Mouse (Mus musculus) midbrain, postnatal 0 days (tissue): ENCODE measurements around the gene Celf2. TPM values are rescaled to one million over a fixed set of nuclear protein-coding genes. Genes with fewer than 3 reads are reported as not detected.

Experiments
- ATAC-seq: fragments of 200-750 bp; cut with Nextera tagmentation; 2 replicates; pipeline ENCODE4 v1.8.0; 2017; ENCODE audit warnings: moderate number of reproducible peaks, mild to moderate bottlenecking, moderate TSS enrichment, moderate library complexity; ENCODE audit not compliant: low FRiP score
- DNase-seq: peaks from one replicate; pipeline ENCODE4 v3.0.0-alpha.2; 2015; ENCODE audit warnings: low spot score
- H3K27ac ChIP-seq: fragments of 300-500 bp; sonication (generic); 2 replicates; pipeline ENCODE4 v1.5.1; 2014; ENCODE audit warnings: low read depth, mild to moderate bottlenecking, low read length, mixed read lengths
- H3K27me3 ChIP-seq: fragments of 300-500 bp; sonication (generic); 2 replicates; pipeline ENCODE4 v1.6.1; 2014; ENCODE audit warnings: low read length, control low read depth, mixed read lengths; ENCODE audit not compliant: insufficient read depth
- H3K36me3 ChIP-seq: fragments of 300-500 bp; sonication (generic); 2 replicates; pipeline ENCODE4 v1.6.1; 2014; ENCODE audit warnings: low read length, control low read depth, mixed read lengths; ENCODE audit not compliant: insufficient read depth
- H3K4me1 ChIP-seq: fragments of 300-500 bp; sonication (generic); 2 replicates; pipeline ENCODE4 v1.6.1; 2014; ENCODE audit warnings: mild to moderate bottlenecking, control low read depth, antibody characterized with exemption, low read length, mixed read lengths; ENCODE audit not compliant: insufficient read depth
- H3K4me2 ChIP-seq: fragments of 300-500 bp; sonication (generic); 2 replicates; pipeline ENCODE4 v1.6.1; 2014; ENCODE audit warnings: low read depth, mild to moderate bottlenecking, low read length, mixed read lengths; ENCODE audit not compliant: poor library complexity, severe bottlenecking
- H3K4me3 ChIP-seq: fragments of 300-500 bp; sonication (generic); 2 replicates; pipeline ENCODE4 v1.5.1; 2014; ENCODE audit warnings: low read depth, mild to moderate bottlenecking, low read length, moderate library complexity
- H3K9ac ChIP-seq: fragments of 300-500 bp; sonication (generic); replicated peaks from 2 replicates; pipeline ENCODE4 v1.6.1; 2014; ENCODE audit warnings: mild to moderate bottlenecking, low read length, moderate library complexity, mixed read lengths; ENCODE audit not compliant: poor library complexity, severe bottlenecking
- H3K9me3 ChIP-seq: fragments of 300-500 bp; sonication (generic); 2 replicates; pipeline ENCODE4 v1.6.1; 2016; ENCODE audit warnings: low read length, control low read depth
- CTCF ChIP-seq: IDR thresholded peaks from 2 replicates; pipeline ENCODE4 v1.5.1; 2016; ENCODE audit warnings: antibody characterized with exemption, mild to moderate bottlenecking
- WGBS: fragments of 180-500 bp; shearing (Covaris S2); extraction: QIAGEN DNeasy Blood & Tissue Kit; methylation state at CpG from one replicate; pipeline ENCODE4 v1.1.7; 2014; 5-methylcytosine and 5-hydroxymethylcytosine counted together
- polyA plus RNA-seq: library from polyadenylated mRNA; unstranded; fragments of >200 nt; fragmentation: Nextera tagmentation; extraction: Ambion mirVana; gene quantifications from 2 replicates; pipeline ENCODE4 v1.2.1, GENCODE M21; 2015
- total RNA-seq: library from RNA; depleted of rRNA; stranded (reverse); fragments of >200 nt; gene quantifications from 2 replicates; pipeline ENCODE4 v1.2.3, GENCODE M21; 2014

Gene Celf2
- total and polyA plus RNA-seq, 2 experiments from 2014 or later, result 112 to 135 TPM

DNA sequence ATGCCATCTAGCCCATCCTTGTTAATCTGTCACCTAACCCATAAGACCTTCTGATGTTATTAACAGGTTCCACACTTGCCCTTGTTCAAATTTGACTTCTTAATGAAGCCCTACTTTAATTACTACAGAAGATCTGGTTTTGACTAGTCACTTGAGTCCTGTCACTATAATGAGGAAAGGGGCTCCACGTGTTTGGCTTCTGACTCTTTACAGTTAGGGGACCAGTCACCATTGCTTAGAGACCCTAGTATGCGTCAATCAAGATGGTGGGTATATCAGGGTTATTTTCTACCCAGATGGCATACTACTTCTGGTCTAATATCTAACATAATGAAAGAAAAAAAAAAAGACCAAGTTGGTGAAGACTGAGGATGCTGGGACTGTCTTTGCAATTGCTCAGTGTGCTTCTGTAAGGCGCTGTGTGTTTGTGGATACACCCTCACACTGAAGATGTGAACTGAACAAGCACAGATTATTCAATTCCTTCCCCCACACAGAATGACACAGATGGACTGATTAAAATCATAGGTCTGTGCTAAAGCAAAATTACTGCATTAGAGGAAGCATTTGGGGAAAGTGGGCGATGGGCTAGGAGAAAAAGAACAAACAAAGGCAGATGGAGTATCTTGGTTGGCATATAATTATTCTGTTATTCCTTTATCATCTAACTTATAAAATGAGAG is 274.2 kb downstream of the Celf2 start:
- Histone ChIP-seq H3K4me3 (no peak overlapping the region), H3K9ac (no peak overlapping the region), H3K9me3 (no peaks in the 10 kb centered on the region), H3K36me3 (no peaks in the 10 kb centered on the region), H3K4me2 (no peak overlapping the region), H3K27ac (no peak overlapping the region), H3K4me1 (no peaks in the 10 kb centered on the region), H3K27me3 (no peaks in the 10 kb centered on the region)
- ATAC-seq, result no peak
- 90% methylated on average over 4 of the region's 4 CpGs for WGBS
- TF ChIP-seq CTCF, result no peak
- DNase-seq, result no peak

GRCm38 (mm10) chr2:7234587-7234986 is 274.8 kb downstream of the Celf2 start:
- Histone ChIP-seq H3K4me1 (no peaks in the 10 kb centered on the region), H3K27ac (no peak overlapping the region), H3K36me3 (no peaks in the 10 kb centered on the region), H3K27me3 (no peaks in the 10 kb centered on the region), H3K9me3 (no peaks in the 10 kb centered on the region), H3K4me3 (no peak overlapping the region), H3K9ac (no peak overlapping the region), H3K4me2 (no peak overlapping the region)
- WGBS, result 84% methylated on average over 7 of the region's 7 CpGs
- DNase-seq (no peak), ATAC-seq (no peak)
- no peak for TF ChIP-seq CTCF

DNA sequence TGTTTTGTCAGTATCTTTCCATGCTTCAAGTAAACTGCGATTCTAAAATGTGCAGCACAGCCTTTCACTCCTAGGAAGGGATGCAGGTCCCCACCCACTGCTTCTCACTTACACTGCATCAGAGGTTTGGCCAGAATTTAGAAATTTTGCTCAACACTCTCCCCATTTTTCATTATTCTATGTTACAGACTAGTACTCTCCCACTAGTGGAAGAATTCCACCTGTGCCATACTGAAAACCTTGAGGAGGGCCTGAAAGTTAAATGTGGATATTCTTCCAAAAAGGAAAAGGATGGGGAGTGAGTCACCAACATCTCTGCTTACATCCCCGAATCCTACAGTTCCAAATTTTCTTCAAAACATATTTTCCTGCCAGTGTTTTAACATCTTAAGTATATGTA is 276.0 kb downstream of the Celf2 start:
- no peak for ATAC-seq
- Histone ChIP-seq H3K9ac (no peak overlapping the region), H3K36me3 (no peaks in the 10 kb centered on the region), H3K4me3 (no peak overlapping the region), H3K4me1 (no peaks in the 10 kb centered on the region), H3K9me3 (no peaks in the 10 kb centered on the region), H3K27ac (no peak overlapping the region), H3K4me2 (no peak overlapping the region), H3K27me3 (no peaks in the 10 kb centered on the region)
- TF ChIP-seq CTCF, result no peak
- 82% methylated on average over 2 of the region's 2 CpGs for WGBS
- no peak for DNase-seq

- Histone ChIP-seq H3K36me3 (no peaks in the 10 kb centered on the region), H3K4me1 (no peaks in the 10 kb centered on the region), H3K4me2 (no peak overlapping the region), H3K4me3 (no peak overlapping the region), H3K27ac (no peak overlapping the region), H3K9ac (no peak overlapping the region), H3K27me3 (no peaks in the 10 kb centered on the region), H3K9me3 (no peaks in the 10 kb centered on the region)
- 90% methylated on average over 7 of the region's 7 CpGs for WGBS
- ATAC-seq (no peak), DNase-seq (no peak)
- TF ChIP-seq CTCF, result no peak
These were observed 282.6 kb downstream of the Celf2 start for GRCm38 (mm10) chr2:7226785-7227184.

GRCm38 (mm10) chr2:7224346-7225071 is 284.9 kb downstream of the Celf2 start:
- no peak overlapping the region for H3K9ac ChIP-seq

GRCm38 (mm10) chr2:7223538-7223937 is 285.8 kb downstream of the Celf2 start:
- Histone ChIP-seq H3K4me2 (no peak overlapping the region), H3K27me3 (no peaks in the 10 kb centered on the region), H3K27ac (no peak overlapping the region), H3K36me3 (no peaks in the 10 kb centered on the region), H3K4me1 (no peaks in the 10 kb centered on the region), H3K4me3 (no peak overlapping the region), H3K9me3 (no peaks in the 10 kb centered on the region), H3K9ac (no peak overlapping the region)
- no peak for ATAC-seq
- peak; percentile 12 for DNase-seq
- WGBS, result 53% methylated on average over 2 of the region's 2 CpGs
- no peak for TF ChIP-seq CTCF

More at GRCm38 (mm10) chr2:7224346-7225071, 284.9 kb downstream of the Celf2 start:
- ATAC-seq (no peak), DNase-seq (no peak)
- Histone ChIP-seq H3K4me2 (no peak overlapping the region), H3K27ac (no peak overlapping the region), H3K27me3 (no peaks in the 10 kb centered on the region), H3K4me3 (no peak overlapping the region), H3K4me1 (no peaks in the 10 kb centered on the region), H3K36me3 (no peaks in the 10 kb centered on the region), H3K9me3 (no peaks in the 10 kb centered on the region)
- WGBS, result 65% methylated on average over 3 of the region's 3 CpGs
- no peak for TF ChIP-seq CTCF
